Mouse (Mus musculus): Measurements from ENCODE around the gene Mia3.

- TF ChIP-seq CTCF (IDR thresholded peaks at IDR 0.05; ENCODE audit: extremely low read depth, insufficient read depth, low read length) (no peak), POLR2A (IDR thresholded peaks at IDR 0.05; ENCODE audit: extremely low read depth, insufficient read depth, low read length) (no peak)
Measured at GRCm38 (mm10) chr1:183358901-183359300, 10.5 kb downstream of the Mia3 start.
